Mouse (Mus musculus) embryonic facial prominence, embryonic 11.5 days (tissue): ENCODE results near the gene Arl13a. TPM values are rescaled to one million over a fixed set of nuclear protein-coding genes. Genes with fewer than 3 reads are reported as not detected.
"Not testable (repeated sequence)": the region's sequence is repeated elsewhere in the genome, so short reads cannot be mapped to it uniquely, and the experiment has no call there.

Source experiments
- ATAC-seq: fragments of 200-750 bp; cut with Nextera tagmentation; replicated peaks from 2 replicates; pipeline ENCODE4 v1.8.0; 2017; ENCODE audit warnings: low read depth; ENCODE audit not compliant: insufficient number of reproducible peaks, low FRiP score, low TSS enrichment
- DNase-seq: peaks from one replicate; pipeline ENCODE4 v3.0.0-alpha.2; 2015; ENCODE audit warnings: low spot score
- H3K27ac ChIP-seq: fragments of 300-500 bp; sonication (generic); replicated peaks from 2 replicates; pipeline ENCODE4 v1.5.1; 2014; ENCODE audit warnings: mild to moderate bottlenecking, low read depth, low read length, control low read depth
- H3K27me3 ChIP-seq: fragments of 300-500 bp; sonication (generic); 2 replicates; pipeline ENCODE4 v1.6.1; 2014; ENCODE audit warnings: mild to moderate bottlenecking, low read length, moderate library complexity, mixed read lengths; ENCODE audit not compliant: control insufficient read depth, insufficient read depth
- H3K36me3 ChIP-seq: fragments of 300-500 bp; sonication (generic); replicated peaks from 2 replicates; pipeline ENCODE4 v1.6.1; 2014; ENCODE audit warnings: low read depth, mild to moderate bottlenecking, low read length, moderate library complexity, mixed read lengths; ENCODE audit not compliant: control insufficient read depth, insufficient read depth
- H3K4me1 ChIP-seq: fragments of 300-500 bp; sonication (generic); 2 replicates; pipeline ENCODE4 v1.6.1; 2014; ENCODE audit warnings: low read length, mixed read lengths; ENCODE audit not compliant: control insufficient read depth, insufficient read depth
- H3K4me2 ChIP-seq: fragments of 300-500 bp; sonication (generic); 2 replicates; pipeline ENCODE4 v1.6.1; 2014; ENCODE audit warnings: low read depth, mild to moderate bottlenecking, control low read depth, low read length, moderate library complexity
- H3K4me3 ChIP-seq: fragments of 300-500 bp; sonication (generic); 2 replicates; pipeline ENCODE4 v1.5.1; 2014; ENCODE audit warnings: low read depth, low read length, control low read depth
- H3K9ac ChIP-seq: fragments of 300-500 bp; sonication (generic); replicated peaks from 2 replicates; pipeline ENCODE4 v1.6.1; 2014; ENCODE audit warnings: mild to moderate bottlenecking, control low read depth, low read length
- H3K9me3 ChIP-seq: fragments of 300-500 bp; sonication (generic); replicated peaks from 2 replicates; pipeline ENCODE4 v1.6.1; 2016; ENCODE audit warnings: mild to moderate bottlenecking, low read length, inconsistent platforms, mixed read lengths; ENCODE audit not compliant: control insufficient read depth
- WGBS: fragments of 180-500 bp; shearing (Covaris S2); extraction: QIAGEN DNeasy Blood & Tissue Kit; methylation state at CpG from one replicate; pipeline ENCODE4 v1.1.7; 2014; 5-methylcytosine and 5-hydroxymethylcytosine counted together
- polyA plus RNA-seq: library from polyadenylated mRNA; unstranded; fragments of >200 nt; fragmentation: Nextera tagmentation; extraction: Ambion mirVana; gene quantifications from 2 replicates; pipeline ENCODE4 v1.2.1, GENCODE M21; 2014

The Arl13a gene
- polyA plus RNA-seq = not detected in 2 replicates

DNA sequence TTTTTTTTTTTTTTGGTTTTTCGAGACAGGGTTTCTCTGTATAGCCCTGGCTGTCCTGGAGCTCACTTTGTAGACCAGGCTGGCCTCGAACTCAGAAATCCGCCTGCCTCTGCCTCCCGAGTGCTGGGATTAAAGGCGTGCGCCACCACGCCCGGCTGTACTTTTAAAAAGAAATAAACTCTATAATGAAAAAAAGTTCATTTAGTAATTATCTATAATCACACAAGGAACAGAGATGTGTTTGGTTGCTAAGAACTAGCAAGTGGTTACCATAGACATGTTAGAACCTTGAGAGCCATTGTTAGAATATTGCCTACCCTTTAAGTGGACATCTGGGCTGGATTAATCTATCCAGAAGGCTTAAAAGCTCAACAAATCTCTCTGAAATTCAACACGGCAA lies at the start of gene Arl13a:
TSS of gene Arl13a (plus strand) at position 301 of the 400 bp plus-strand sequence.
- not testable (repeated sequence) for H3K9ac ChIP-seq, DNase-seq, H3K4me1 ChIP-seq, H3K9me3 ChIP-seq, H3K4me3 ChIP-seq, H3K27ac ChIP-seq, H3K4me2 ChIP-seq, H3K27me3 ChIP-seq, H3K36me3 ChIP-seq, ATAC-seq
- WGBS = 90% methylated on average over 9 of the region's 9 CpGs

DNA sequence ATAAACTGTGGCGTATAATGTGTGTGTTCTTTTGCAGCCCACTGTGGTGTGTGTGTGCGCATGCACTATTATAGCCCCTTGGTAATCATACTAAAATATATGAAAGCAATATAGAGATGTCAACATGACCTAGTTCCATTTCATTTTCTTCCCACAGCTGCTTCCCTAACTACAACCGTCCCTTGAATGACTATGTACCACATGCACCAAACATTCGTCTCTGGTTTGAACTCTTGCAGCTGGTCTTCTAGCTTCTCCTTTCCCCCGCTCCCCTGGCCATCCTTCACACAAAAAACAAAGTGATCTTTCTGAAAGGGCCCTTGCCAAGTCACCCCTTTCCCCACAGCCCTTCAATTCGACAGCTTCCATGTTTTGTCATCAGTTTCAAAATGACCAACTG lies 47.3 kb upstream of the Arl13a start:
- Histone ChIP-seq H3K4me1 (no peaks in the 10 kb centered on the region), H3K4me2 (no peak overlapping the region), H3K9ac (no peak overlapping the region), H3K9me3 (no peaks in the 10 kb centered on the region), H3K27me3 (no peaks in the 10 kb centered on the region), H3K27ac (no peak overlapping the region), H3K36me3 (no peaks in the 10 kb centered on the region), H3K4me3 (no peak overlapping the region)
- no peak for DNase-seq
- WGBS = 81% methylated on average over 6 of the region's 6 CpGs
- no peak for ATAC-seq

DNA sequence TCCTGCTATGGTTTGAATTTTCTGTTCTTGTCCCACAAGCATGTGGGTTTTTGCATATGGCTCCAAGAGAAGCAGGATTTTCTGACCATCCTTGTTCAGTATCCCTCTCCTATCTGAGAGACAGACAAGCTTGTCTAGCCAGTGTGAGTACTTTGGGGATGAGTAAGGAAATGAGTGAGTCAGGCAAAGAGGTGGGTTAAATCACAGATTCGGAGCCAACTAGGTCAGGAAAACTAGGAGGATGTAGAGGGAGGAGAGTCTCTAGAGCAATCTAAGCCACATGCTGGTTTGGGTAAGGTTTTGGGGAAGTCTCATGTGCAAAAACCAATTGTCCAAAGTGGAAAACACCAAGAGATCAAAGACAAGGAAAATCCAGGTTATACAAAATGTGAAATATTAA lies 45.8 kb upstream of the Arl13a start:
- H3K4me2 ChIP-seq = no peak overlapping the region
- H3K27me3 ChIP-seq = no peaks in the 10 kb centered on the region
- 85% methylated on average over 1 of the region's 1 CpGs for WGBS
- H3K4me1 ChIP-seq = no peaks in the 10 kb centered on the region
- no peak overlapping the region for H3K9ac ChIP-seq
- no peak overlapping the region for H3K27ac ChIP-seq
- H3K4me3 ChIP-seq = no peak overlapping the region
- DNase-seq (no peak), ATAC-seq (no peak)
- H3K36me3 ChIP-seq = no peaks in the 10 kb centered on the region
- H3K9me3 ChIP-seq = no peaks in the 10 kb centered on the region

DNA sequence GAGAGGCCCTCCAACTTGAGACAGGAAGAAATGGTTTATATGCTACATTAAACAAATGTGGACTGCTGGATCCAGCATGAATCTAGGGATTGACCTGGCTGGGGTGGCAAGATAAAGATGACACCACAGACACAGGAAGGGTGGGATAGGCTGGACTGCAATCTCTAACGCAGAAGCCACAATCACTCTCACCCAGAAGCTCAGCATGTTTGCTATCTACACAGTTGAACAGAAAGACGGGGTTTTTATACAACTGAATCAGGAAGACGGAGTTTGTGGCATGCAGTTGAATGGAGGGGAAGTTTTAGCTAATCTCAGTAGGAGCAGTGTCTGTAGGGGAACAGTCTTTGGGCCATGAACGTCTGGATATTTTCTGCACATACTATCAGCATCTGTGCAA lies 45.3 kb upstream of the Arl13a start:
- WGBS = 92% methylated on average over 4 of the region's 4 CpGs
- H3K4me1 ChIP-seq = no peaks in the 10 kb centered on the region
- no peak for DNase-seq
- H3K4me3 ChIP-seq = no peak overlapping the region
- no peak for ATAC-seq
- no peak overlapping the region for H3K27ac ChIP-seq
- H3K9ac ChIP-seq = no peak overlapping the region
- H3K4me2 ChIP-seq = no peak overlapping the region
- H3K9me3 ChIP-seq = no peaks in the 10 kb centered on the region
- no peaks in the 10 kb centered on the region for H3K36me3 ChIP-seq
- no peaks in the 10 kb centered on the region for H3K27me3 ChIP-seq

DNA sequence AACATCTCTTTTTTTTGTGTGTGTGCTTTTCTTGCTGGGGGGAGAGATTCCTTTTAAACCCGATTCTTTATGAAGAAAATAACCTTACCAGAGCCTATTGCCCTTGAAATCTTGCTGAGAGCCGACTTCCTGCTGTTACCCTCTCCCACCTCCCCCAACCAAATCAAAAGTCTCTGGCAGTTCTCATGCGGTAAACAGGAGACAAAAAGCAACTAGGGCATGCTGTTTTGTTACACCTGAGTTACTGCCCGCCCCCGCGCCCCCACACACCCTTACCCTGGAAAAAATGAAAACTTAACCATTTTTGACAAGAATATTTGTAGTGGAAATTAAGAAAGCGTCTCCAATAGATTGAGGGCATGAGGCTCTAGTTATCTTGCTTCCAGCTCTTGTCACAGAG lies 29.1 kb upstream of the Arl13a start:
- H3K36me3 ChIP-seq = no peaks in the 10 kb centered on the region
- no peak overlapping the region for H3K9ac ChIP-seq
- ATAC-seq (no peak), DNase-seq (no peak)
- no peak overlapping the region for H3K4me2 ChIP-seq
- H3K27ac ChIP-seq = no peak overlapping the region
- 34% methylated on average over 7 of the region's 7 CpGs for WGBS
- no peaks in the 10 kb centered on the region for H3K4me1 ChIP-seq
- H3K9me3 ChIP-seq = no peaks in the 10 kb centered on the region
- no peak overlapping the region for H3K4me3 ChIP-seq
- H3K27me3 ChIP-seq = no peaks in the 10 kb centered on the region; the same call in 1 of the 2 replicates

DNA sequence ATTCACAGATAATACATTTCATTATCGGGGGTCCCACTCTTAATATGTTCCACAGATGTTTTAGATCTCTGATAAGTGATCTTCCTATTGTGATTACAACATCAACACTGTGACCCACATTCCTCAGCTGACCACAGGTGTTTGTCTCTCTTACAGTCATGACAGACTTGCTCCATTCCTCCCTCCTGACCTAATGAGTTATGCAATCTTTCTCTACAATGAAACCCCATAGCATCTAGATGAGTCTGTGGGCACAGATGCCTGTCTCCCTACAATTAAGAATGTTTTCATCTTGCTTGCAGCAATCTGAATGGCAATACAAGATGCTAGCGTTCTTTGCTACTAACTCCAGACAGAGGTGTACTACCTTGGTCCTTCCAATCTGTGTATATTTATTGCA lies 26.9 kb upstream of the Arl13a start:
- Histone ChIP-seq H3K27me3 (no peaks in the 10 kb centered on the region; the same call in 1 of the 2 replicates), H3K36me3 (no peaks in the 10 kb centered on the region), H3K4me2 (no peak overlapping the region), H3K9me3 (no peaks in the 10 kb centered on the region), H3K4me1 (no peaks in the 10 kb centered on the region), H3K4me3 (no peak overlapping the region), H3K9ac (no peak overlapping the region), H3K27ac (no peak overlapping the region)
- WGBS = 82% methylated on average over 2 of the region's 2 CpGs
- no peak for ATAC-seq
- DNase-seq = no peak

DNA sequence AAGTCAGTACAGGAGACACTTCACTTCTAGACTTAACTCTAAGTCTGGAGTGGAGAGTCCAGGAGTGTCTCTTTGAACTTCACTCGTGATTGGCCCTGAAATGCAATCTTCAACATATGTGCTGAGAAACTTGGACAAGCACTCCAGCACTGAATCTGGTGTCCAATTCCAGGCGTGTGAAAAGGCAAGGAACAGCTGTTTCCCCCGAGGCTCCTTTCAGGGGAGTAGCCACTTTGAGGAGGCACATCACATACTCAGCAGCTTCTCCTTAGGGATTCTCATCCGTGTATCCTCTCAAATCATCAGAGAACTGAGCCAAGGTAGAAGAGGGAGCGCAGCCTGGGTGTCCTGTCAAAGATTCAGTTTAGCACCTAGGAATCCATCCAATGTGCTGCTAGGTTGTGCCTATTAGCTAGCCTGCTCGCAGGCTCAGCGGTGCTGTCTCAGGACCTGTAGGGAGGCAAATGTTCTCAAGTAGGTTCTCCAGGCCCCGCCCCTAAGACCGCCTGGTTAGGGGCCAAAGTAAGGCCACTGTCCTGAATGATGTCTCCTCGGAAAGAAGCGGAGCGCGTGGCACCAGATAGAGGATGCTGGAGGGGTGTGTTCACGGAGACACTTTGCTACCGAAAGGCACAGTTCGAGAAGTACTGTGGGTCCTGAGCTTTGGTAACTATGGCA lies 25.1 kb upstream of the Arl13a start, which contains the start of gene Xkrx:
TSS of gene Xkrx (minus strand) at position 34 of the 678 bp plus-strand sequence.
- DNase-seq = peak; percentile 27
- H3K9me3 ChIP-seq = no peaks in the 10 kb centered on the region
- H3K9ac ChIP-seq = no peak within 1 kb of the TSS
- no peaks in the 10 kb centered on the region; the same call in 1 of the 2 replicates for H3K27me3 ChIP-seq
- no peaks in the 10 kb centered on the region for H3K4me1 ChIP-seq
- 33% methylated on average over 16 of the region's 16 CpGs for WGBS
- no peak within 1 kb of the TSS for H3K27ac ChIP-seq
- H3K4me3 ChIP-seq = peak within 1 kb of the TSS; percentile 9
- H3K36me3 ChIP-seq = no peaks in the 10 kb centered on the region
- no peak for ATAC-seq
- H3K4me2 ChIP-seq = peak within 1 kb of the TSS; percentile 46

DNA sequence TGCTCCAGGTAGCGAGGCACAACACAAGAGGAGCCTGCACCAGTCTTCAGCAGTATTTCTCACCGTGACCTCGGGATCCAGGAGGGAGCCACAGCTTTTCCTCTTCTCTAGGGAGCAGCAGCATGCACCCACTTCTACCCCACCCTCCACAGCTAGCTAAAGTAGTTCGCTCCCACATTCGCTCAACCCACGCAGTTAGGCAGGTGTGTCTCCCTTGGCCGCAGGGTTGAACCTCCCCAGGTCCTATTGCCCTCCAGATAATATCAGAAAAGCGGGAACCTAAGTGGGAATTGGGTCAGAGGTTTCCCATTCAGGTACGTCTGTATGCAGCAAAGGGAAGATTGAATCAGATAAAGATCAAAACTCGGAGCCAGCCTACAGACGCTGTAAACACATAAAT lies 24.5 kb upstream of the Arl13a start:
- H3K27me3 ChIP-seq = no peaks in the 10 kb centered on the region; the same call in 1 of the 2 replicates

More for the DNA sequence above, 24.5 kb upstream of the Arl13a start:
- 27% methylated on average over 11 of the region's 11 CpGs for WGBS
- no peak for DNase-seq
- no peaks in the 10 kb centered on the region for H3K36me3 ChIP-seq
- no peaks in the 10 kb centered on the region for H3K9me3 ChIP-seq
- no peak overlapping the region for H3K27ac ChIP-seq
- no peaks in the 10 kb centered on the region for H3K4me1 ChIP-seq
- H3K4me2 ChIP-seq = peak overlapping the region; percentile 46
- peak overlapping the region; percentile 9 for H3K4me3 ChIP-seq
- no peak for ATAC-seq
- H3K9ac ChIP-seq = no peak overlapping the region
